Mouse (Mus musculus) thymus, postnatal 4 days (tissue): Measurements from ENCODE around the gene Lmntd1.

Experiments
- DNase-seq: peaks from one replicate; pipeline ENCODE4 v3.0.0; 2021

Lmntd1 gene

DNA sequence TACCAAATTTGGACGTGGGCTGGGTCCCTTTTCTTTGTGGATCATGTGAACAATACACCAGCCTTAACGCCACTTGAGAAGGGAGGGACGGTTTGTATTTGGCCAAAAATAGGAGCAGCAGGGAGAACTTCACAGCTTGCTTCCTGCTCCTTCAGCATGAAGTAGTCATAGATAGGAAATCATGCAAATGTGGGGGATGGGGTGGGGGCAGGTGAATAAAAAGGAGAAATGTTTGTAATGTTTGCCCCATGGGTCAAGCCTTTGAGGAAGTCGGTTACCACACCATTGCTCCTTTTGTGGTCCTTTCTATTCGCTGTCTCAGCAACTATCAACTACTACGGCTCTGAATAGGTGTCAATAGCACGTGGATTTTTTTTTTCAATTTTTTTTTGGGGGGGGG is 60.9 kb downstream of the Lmntd1 start:
- DNase-seq: no peak

DNA sequence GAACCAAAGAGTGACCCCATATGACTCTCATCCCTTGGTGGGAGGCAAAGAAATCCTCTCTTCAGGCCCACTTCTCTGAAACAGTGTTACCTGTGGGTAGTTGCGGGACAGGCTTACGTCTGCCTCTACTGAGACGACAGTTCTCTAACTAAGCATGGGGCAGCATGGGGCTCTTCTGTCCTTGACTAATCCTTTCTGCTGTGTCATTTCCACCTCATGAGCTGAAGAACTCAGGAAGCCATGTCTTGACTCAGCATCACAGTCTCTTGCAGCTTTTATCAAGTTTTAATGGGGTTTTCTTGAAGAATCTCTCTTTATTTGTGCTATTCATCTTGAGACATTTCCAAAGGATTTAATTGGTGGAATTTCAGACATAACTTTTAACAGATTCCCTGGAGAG is 61.3 kb downstream of the Lmntd1 start:
- DNase-seq: no peak

DNA sequence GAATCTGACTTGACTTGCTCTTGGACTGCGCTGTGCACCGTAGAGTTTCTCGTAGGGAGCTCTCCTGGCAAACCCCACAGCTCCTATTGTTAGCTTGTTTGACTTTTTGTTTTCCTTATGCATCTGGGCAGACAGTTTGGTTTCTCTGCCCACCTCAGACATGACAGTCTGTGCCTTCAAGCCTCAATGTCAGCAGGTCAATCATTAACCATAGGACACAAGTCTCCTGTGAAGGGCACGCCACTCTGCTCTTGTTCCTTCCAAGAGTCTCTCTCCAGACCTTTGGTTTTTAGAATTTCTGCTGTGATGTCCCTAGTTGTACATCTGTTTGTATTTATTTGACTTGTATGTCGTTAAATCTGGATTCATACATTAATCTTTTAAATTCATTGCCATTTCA is 63.1 kb downstream of the Lmntd1 start:
- no peak for DNase-seq

DNA sequence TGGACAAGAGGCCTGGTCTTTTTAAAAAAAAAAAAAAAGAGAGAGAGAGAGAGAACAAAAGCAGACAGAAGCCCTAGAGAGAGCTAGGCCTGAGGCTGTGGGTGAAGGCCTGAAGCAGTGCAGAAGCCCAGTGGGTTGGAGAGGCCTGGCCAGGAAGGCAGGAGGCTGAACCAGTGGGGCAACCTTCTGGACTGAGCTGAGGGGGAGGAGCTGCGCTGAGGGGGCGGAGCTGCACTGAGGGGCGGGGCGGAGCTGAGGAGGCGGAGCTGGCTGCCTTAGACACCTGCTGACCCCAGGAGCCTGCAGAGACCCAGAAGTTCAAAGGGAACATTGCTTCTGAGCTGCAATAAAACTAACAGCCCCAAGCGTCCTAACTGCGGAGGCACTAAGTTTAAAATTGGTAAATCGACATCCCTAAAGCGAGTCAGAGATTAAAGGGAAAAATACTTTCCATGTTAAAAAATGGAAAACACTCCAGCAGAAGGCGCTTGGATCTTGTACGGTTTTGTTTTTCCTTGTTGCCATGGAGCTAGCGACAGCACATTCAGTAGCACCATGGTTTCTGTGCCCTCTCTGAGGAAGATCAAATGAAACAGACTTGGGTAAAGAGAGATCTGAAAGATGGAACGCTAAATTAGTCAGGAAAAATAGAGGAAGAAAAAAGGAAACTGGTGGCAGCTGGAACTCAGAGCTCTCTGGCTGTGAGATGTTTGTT is 68.0 kb downstream of the Lmntd1 start:
- DNase-seq: peak; percentile 56

DNA sequence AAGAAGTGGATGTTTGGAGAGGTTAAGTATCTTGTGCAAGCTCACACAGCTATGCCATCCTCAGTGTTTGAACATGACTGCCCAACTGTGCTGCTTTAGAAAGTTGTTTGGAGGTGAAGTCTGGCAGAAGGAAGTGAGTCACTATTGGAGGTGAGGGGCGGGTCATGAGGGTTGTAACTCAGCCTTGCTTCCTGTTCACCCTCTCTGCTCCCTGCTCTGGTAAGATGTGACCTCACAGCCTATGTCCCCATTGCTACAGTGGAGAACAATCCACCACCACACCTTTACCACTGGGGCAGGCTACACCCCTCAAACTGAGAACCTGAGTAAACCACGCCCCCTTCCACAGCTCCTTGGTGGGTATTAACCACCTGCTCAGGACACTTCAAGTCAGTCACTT is 69.3 kb downstream of the Lmntd1 start:
- no peak for DNase-seq

DNA sequence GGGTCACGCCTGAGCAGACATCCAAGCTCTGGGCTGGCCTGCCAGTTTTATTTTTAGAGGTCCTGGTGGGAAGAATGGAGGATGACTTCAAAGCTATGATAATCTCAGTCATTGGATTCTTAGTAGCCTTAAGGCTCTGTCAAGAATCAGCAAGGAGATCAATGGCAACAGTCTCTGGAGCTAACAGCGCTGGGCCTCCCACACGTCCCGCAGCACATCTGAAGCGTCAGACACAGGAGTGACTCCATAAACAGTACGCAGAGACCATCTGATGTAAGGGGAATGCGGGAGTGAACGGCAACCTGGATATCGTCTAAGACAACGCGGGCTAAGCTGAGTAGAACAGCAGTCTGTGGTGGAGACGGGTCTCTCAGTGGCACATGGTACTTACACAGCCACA is 69.8 kb downstream of the Lmntd1 start:
- no peak for DNase-seq

DNA sequence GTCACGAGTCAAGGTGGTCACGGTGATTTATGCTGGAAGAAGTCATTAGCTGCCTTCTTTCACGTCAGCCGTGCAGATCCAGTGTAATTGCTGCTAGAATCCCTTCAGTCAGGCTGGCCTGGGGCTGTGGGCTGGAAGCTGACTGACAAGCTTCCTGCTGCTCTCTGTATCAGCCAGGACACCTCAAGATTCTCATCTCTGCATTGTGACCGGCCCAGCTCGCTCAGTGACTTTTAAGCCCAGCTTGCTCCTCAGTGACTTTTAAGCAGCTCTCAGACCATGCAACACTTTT is 74.6 kb downstream of the Lmntd1 start:
- DNase-seq: no peak

DNA sequence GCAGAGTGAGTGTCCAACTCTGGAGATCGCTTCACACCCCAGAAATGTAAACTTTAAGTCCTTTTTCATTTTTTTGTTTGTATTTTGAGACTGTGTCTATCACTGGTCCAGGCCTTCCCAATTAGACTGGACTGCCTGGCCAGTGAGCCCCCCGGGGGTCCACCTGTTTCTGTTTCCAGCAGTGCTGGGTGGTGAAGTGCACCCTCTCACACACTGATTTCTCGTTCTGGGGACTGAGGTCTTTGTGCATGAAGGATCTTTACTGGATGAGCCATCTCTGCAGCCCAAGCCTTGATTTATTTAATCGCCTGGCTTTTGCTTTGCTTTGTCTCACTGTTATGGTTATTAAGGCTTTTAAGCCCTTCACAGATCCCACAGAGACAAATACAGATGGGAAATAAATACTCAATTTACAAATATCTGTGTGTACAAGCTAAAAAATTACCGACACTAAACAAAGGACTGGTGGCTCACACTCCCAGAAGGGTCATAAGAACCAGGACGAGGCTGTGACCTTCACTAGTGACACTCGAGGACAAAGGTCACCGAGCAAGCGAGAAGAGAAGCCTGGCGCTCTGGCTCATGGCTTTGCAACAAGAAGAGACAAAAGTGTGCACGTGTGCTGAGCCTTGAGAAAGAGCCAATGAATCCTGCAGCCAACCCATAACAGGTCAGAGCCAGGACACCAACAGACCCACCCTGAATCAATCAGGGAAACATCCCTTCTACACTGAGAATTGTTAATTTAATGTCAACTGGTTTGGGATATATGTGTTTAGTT is 75.1 kb downstream of the Lmntd1 start:
- DNase-seq: no peak

DNA sequence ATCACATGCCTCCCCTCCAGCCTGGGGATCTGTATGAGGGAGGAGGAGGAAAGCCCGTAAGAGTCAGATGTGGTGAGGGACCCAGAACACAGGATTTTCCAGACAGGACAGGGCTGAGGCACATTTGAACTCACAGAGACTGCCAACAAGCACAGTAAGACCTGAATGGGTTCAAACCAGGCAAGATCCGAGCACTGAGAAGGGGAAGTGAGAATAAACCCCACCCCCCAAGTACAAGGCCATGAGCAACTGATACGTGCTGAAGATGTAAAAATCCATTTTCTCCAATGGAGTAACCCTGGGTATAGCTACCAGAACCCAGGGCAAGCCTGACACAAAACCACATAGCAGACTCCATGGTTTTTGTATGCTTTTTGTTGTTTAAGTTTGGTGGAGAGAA is 83.7 kb downstream of the Lmntd1 start:
- DNase-seq: no peak

DNA sequence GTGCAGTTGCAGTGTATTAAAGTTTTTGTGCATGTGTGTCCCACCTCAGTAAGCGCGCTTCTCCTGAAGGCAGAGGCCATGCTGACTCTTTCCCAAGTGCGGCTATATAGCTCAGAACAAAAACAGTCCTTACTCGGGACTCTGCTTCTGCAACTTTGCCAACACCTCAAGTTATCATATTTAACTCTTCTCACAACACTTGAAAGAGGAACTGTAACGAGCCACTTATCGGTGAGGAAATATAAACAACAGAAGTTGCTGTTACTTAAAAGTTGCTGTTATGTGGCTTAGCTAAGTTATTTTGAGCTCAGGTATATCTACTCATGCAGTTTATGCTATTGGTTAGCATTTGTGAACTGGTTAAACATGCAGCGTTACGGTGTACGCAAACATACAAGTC is 90.8 kb downstream of the Lmntd1 start:
- no peak for DNase-seq

DNA sequence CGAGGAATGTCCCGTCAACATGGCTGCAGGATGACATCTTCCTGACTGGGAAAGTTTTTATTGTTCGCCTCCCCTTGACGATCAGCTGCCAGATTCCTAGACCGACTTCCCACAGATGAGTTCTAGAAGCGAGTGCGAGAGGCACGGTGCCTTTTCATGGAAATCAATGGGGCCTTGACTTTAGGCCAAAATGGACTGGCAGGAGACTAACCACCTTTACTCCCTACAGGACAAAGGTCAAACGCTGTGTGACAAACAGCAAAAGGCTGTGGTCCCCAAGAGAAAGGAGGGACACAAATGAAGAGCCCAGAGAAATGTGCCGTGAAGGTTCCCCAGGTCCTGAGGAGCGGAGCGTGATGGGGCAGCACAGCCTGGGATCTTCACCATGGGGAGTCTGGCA is 91.5 kb downstream of the Lmntd1 start:
- DNase-seq: no peak

DNA sequence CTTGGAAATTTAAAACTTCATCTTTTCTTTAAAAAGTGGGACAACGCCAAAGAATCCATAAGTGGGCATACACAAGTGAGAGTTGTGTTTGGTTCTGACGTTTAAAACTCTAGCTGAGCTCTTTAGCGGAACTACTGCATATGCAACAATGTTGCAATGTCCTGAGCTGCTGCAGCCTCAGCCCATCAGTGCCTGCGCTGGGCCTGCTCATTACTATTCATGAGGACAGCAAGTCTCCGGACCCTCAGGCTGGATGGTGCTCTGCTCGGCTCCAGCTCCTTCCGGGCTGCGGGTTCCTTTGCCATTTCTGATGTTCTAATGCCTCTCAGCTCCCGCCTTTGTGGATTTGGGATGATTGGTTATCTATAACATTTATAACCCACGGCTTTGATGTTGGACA is 97.1 kb downstream of the Lmntd1 start:
- no peak for DNase-seq

DNA sequence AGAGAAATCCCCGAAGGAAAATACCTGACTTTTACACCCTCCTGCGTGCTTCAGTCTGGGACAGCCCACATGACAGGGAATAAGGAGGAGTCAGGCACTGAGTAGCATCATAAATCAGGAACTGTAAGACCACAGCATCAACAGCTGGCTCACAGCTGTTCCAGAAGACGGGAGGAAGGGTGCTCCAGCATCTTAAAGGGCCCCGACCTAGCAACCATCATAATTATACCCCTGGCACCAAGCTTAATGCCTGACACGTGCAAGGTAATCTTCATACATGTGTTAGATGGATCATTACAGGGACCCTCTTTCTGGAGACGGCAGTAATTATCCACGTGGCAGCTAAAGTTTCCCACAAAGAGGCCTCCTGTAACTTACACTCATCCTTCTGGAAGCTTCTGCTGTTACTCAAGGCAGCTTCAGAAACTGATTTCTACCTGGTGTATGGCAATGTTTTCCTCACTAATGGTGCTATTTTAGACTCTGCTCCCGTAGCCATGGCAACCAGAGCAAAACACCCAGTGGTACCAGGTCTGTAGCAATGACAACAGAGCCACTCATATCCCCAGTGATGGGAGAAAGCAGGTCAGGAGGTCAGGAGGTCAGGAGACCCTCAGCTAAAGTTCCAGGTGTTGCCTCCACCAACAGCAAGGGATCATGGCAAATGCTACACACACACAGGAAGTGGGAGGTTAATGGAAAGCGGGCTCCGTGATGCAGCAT is 98.1 kb downstream of the Lmntd1 start:
- DNase-seq: no peak

DNA sequence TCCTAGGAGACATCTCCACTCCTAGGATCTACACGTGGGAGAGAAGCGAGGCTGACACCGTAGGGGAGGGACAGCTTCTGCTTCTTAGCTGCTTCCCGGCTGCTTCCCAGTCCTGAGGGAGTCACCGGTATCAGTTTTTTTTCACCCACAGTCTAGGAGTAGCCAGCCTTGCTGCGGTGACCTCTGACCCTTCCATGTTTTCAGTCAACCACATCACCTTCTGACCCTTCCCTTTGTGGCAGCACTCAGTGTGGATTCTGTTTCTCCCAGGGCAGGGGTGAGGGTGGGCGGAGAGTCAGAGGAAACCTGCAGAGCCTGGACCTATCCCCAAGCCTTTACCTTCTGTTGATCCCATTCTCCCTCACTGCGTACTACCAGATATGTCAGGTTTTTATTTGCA is 102.9 kb downstream of the Lmntd1 start:
- DNase-seq: no peak

DNA sequence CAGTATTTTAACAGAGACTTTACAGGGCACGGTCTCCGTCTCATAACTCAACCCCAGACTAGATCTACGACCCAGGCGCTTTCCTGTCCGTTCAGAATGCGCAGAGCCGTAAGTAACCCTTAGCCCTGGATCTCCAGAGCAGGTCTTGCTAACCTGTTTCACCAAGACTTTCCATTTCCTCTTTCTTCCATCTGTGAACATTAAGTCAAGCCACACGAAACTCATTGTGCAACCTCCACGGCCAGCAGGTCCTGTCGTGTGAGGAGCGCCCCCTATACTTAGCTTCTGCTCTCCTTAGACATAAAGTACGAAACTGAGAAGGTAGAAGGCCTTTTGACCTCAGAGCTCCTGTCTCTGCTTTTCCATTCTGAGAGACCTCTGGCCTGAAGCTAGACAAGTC is 105.3 kb downstream of the Lmntd1 start:
- DNase-seq: no peak

DNA sequence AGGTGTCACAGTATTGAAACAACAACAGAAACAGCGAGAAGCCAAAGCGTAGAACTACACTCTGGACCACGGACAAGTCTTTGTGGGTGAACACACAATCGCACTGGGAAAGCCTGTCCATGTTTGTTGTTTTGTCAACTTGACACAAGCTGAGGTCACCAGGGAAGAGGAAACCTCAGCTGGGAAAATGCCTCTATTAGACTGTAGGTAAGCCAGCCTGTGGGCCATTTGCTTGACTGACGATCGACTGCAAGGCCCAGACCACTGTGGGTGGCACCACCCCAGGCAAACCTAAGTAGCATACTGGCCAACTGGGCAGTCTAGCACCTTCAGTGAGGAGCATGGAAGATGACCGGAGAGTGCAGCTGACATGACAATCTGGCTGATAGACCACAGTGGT is 112.4 kb downstream of the Lmntd1 start:
- DNase-seq: no peak

DNA sequence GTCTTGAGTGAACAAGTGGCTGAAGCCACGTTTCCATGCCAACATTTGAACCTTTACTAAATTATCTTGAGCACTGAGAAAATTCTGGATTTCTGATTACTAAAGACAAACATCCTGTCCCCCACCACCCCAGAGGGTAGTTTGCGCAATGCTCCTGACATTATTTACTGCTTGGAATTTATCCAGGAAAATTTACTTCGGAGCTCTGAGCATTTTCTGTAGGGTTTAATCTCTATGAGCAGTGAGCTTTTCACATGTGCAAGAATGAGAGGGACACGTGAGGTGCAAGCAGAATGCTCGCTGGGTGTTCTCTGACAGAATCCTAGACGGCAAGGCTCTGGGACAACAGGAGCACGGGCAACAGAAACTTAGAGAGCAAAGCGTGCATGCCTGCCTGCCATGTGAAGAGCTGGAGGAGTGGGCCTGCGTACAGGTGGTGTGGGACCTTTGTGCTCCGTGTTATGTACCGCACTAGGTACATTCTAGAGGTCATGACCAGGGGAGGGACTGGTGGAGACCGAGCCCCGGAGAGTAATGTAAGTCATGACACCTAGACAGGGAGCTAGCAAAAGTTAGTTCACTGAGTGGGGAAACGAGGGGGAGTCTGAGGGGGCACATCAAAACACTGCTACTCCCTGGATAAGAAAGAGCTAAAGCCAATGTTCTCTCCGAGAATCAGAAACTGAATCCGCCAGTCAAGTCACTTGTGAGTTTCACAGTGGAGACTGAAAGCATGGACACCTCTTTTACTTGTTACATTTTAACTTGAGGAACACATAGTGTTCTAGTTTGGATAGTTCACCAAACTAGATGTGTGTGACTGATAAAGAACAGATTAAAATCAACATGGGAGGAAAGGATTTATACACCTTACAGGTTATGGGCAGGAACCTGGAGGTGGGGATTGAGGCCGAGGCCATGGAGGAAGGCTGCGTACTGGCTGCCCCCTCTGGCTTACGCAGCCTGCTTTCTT is 114.3 kb downstream of the Lmntd1 start:
- no peak for DNase-seq

DNA sequence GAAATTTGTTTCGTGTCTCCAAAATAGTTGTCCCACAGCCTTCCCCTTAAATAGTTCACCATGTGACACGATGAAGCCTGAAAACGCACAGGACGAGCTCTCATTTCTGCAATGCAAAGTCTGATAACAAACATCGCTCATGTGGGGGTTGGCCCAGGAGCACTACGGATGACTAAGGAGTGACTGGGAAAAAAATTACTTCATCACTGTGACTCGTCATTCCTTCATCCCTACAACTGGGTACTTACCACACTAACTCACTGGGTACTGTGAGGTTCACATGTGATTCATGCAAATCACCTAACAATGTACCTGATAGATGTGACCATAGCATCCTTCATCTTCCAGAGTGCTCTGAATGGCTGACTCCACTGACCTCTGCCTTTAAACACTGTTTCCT is 118.4 kb downstream of the Lmntd1 start:
- DNase-seq: no peak

DNA sequence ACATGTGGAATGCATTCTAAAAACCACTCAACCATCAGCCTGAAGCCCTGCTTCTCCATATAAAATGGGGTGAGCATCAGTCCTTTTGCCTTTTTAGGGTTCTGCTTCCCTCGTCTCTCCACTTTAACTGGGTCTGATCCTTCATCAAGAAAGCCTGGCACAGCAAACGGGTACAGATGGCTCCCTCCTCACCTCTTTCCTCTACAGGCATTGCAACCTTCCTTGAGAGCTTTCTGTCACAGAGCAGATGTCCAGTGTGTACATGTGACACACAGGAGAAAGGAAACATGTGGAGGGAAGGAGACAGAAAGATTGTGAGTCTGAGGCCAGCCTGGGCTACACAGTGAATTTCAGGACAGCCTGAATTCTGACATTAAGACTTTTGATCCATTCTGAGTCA is 125.9 kb downstream of the Lmntd1 start:
- DNase-seq: no peak

DNA sequence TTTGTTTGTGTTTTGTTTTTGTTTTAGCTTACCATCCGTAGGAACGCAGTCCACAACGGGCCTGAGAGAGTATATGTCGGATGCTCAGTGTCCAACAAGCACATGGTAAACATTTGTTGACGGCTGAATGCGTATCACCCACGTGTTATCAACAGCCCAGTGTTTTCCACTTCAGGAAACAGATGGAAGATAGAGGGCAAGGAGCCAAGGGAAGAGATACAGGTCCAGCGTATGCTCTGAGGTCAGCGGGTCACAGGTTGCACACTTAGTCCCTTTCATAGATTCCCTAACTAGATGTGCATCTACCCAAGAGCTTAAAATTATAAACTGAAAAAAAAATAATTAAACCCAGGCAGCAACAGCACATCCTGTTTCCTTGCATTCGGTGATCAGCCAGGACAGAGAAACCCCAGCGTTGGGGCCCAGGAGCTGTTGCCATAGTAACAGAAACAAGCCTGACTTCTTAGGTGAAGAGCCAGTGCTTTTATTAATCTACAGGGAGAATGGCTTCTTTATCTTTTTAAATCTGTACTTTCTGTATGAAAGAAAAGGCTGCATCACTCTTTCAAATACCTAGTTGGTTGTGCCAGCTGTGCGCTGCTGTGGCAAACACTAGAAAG is 128.0 kb downstream of the Lmntd1 start:
- DNase-seq: no peak

DNA sequence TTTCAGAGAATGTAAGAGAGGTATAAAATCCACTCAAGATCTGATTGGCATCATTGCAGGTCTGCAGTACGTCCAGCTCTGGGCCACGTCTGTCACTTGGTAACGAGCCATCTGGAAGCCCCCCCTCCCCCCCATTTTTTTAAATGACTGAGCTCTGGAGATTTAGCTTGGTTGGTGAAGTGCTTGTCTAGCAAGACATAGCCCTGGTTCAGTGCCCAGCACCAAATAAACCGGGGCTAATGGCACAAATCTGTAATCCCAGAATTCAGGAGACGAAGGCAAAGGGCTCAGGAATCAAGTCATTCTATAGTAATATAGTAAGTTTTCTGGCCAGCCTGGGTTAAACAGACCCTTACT is 130.8 kb downstream of the Lmntd1 start:
- no peak for DNase-seq

DNA sequence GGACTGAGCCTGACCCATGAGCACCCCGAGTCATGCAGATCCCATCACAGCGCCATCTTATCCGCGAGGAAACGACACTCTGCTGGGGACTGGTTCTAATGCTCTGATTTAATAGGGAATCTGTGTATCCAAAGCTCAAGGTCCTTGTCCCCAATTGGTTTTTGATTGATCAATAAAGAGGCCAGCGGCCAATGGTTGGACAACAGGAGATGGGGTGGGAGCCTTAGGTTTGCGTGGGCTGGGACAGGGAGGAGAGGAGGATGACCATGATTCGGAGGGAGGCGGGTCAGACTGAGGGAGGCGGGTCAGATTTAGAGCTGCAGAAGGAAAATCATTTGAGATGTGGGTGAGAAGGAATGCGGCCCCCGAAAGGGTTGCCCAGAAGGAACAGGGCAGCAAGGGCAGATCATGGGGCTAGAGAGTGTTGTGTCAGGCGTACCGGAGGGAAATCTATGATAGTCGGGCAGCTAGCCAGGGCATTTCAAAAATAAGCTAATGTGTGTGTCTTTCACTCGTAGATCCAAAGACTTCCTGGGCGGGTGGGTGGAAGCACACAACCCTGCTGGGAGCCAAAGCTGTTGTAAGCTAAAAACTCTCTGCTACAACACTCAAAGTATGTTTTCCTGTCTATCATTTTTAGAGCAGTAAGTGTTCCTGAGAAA is 131.3 kb downstream of the Lmntd1 start:
- no peak for DNase-seq
